Mouse (Mus musculus) limb, embryonic 15.5 days (tissue): ENCODE data around the gene D630039A03Rik. TPM values are rescaled to one million over a fixed set of nuclear protein-coding genes. Genes with fewer than 3 reads are reported as not detected.

ENCODE experiments used
- ATAC-seq: fragments of 200-750 bp; cut with Nextera tagmentation; 2 replicates; pipeline ENCODE4 v1.8.0; 2017; ENCODE audit warnings: low read depth, moderate TSS enrichment; ENCODE audit not compliant: insufficient number of reproducible peaks, low FRiP score, low TSS enrichment
- H3K27ac ChIP-seq: fragments of 300-500 bp; sonication (generic); 2 replicates; pipeline ENCODE4 v1.5.1; 2015; ENCODE audit warnings: moderate library complexity, mild to moderate bottlenecking, inconsistent platforms
- H3K27me3 ChIP-seq: fragments of 300-500 bp; sonication (generic); 2 replicates; pipeline ENCODE4 v1.6.1; 2015; ENCODE audit warnings: inconsistent platforms
- H3K36me3 ChIP-seq: fragments of 300-500 bp; sonication (generic); 2 replicates; pipeline ENCODE4 v1.6.1; 2015; ENCODE audit warnings: inconsistent platforms
- H3K4me1 ChIP-seq: fragments of 300-500 bp; sonication (generic); 2 replicates; pipeline ENCODE4 v1.6.1; 2015; ENCODE audit warnings: inconsistent platforms
- H3K4me2 ChIP-seq: fragments of 300-500 bp; sonication (generic); 2 replicates; pipeline ENCODE4 v1.6.1; 2015; ENCODE audit warnings: mild to moderate bottlenecking, inconsistent platforms
- H3K4me3 ChIP-seq: fragments of 300-500 bp; sonication (generic); 2 replicates; pipeline ENCODE4 v1.5.1; 2015; ENCODE audit warnings: mild to moderate bottlenecking, inconsistent platforms
- H3K9ac ChIP-seq: fragments of 300-500 bp; sonication (generic); 2 replicates; pipeline ENCODE4 v1.6.1; 2015; ENCODE audit warnings: inconsistent platforms
- H3K9me3 ChIP-seq: fragments of 300-500 bp; sonication (generic); 2 replicates; pipeline ENCODE4 v1.6.1; 2016; ENCODE audit warnings: inconsistent platforms
- WGBS: fragments of 180-500 bp; shearing (Covaris S2); methylation state at CpG from one replicate; pipeline ENCODE4 v1.1.7; 2015; 5-methylcytosine and 5-hydroxymethylcytosine counted together
- polyA plus RNA-seq: library from polyadenylated mRNA; unstranded; fragments of >200 nt; fragmentation: Nextera tagmentation; extraction: Ambion mirVana; gene quantifications from 2 replicates; pipeline ENCODE4 v1.2.1, GENCODE M21; 2015

The D630039A03Rik gene
- polyA plus RNA-seq, 1 experiment from 2014 or later = 0.12 TPM

GRCm38 (mm10) chr4:57922171-57922570 is 6.1 kb upstream of the D630039A03Rik start:
- no peaks in the 10 kb centered on the region for H3K9me3 ChIP-seq
- no peak overlapping the region for H3K4me2 ChIP-seq
- H3K9ac ChIP-seq = no peak overlapping the region
- H3K4me3 ChIP-seq = no peak overlapping the region
- peaks cover 9% of the 10 kb centered on the region for H3K4me1 ChIP-seq
- no peak for ATAC-seq
- H3K36me3 ChIP-seq = no peaks in the 10 kb centered on the region
- 58% methylated on average over 5 of the region's 5 CpGs for whole genome bisulfite sequencing
- H3K27ac ChIP-seq = no peak overlapping the region
- H3K27me3 ChIP-seq = no peaks in the 10 kb centered on the region

- no peaks in the 10 kb centered on the region for H3K36me3 ChIP-seq
- H3K27me3 ChIP-seq = no peaks in the 10 kb centered on the region
- H3K9ac ChIP-seq = no peak overlapping the region
- no peak overlapping the region for H3K4me2 ChIP-seq
- H3K9me3 ChIP-seq = no peaks in the 10 kb centered on the region
- H3K27ac ChIP-seq = no peak overlapping the region
- ATAC-seq = no peak
- 76% methylated on average over 1 of the region's 1 CpGs for whole genome bisulfite sequencing
- H3K4me3 ChIP-seq = no peak overlapping the region
- H3K4me1 ChIP-seq = peaks cover 22% of the 10 kb centered on the region
Observed at GRCm38 (mm10) chr4:57920522-57920921, 4.4 kb upstream of the D630039A03Rik start.

GRCm38 (mm10) chr4:57919494-57920423 is 3.7 kb upstream of the D630039A03Rik start:
- Histone ChIP-seq H3K9ac (no peak overlapping the region), H3K4me1 (peaks cover 29% of the 10 kb centered on the region), H3K27ac (no peak overlapping the region), H3K9me3 (no peaks in the 10 kb centered on the region), H3K4me3 (no peak overlapping the region), H3K27me3 (no peaks in the 10 kb centered on the region), H3K4me2 (no peak overlapping the region), H3K36me3 (no peaks in the 10 kb centered on the region)
- ATAC-seq = no peak
- WGBS = 12% methylated on average over 8 of the region's 8 CpGs

- H3K9me3 ChIP-seq = no peaks in the 10 kb centered on the region
- no peak overlapping the region for H3K4me3 ChIP-seq
- peaks cover 28% of the 10 kb centered on the region for H3K4me1 ChIP-seq
- ATAC-seq = no peak
- no peaks in the 10 kb centered on the region for H3K27me3 ChIP-seq
- 37% methylated on average over 4 of the region's 4 CpGs for WGBS
- no peak overlapping the region for H3K4me2 ChIP-seq
- no peaks in the 10 kb centered on the region for H3K36me3 ChIP-seq
- no peak overlapping the region for H3K9ac ChIP-seq
- no peak overlapping the region for H3K27ac ChIP-seq
Observed at GRCm38 (mm10) chr4:57916711-57917110, 614 bp upstream of the D630039A03Rik start.

- H3K4me3 ChIP-seq = no peak overlapping the region
Observed at GRCm38 (mm10) chr4:57915216-57915965, 706 bp downstream of the D630039A03Rik start.

GRCm38 (mm10) chr4:57914193-57915190 is 1.6 kb downstream of the D630039A03Rik start:
- H3K9me3 ChIP-seq = no peaks in the 10 kb centered on the region
- no peak overlapping the region for H3K4me2 ChIP-seq
- H3K4me1 ChIP-seq = peaks cover 23% of the 10 kb centered on the region
- no peaks in the 10 kb centered on the region for H3K27me3 ChIP-seq
- H3K4me3 ChIP-seq = no peak overlapping the region
- ATAC-seq = no peak
- WGBS = 60% methylated on average over 9 of the region's 10 CpGs
- no peak overlapping the region for H3K27ac ChIP-seq
- H3K36me3 ChIP-seq = no peaks in the 10 kb centered on the region
- H3K9ac ChIP-seq = no peak overlapping the region

More at GRCm38 (mm10) chr4:57915216-57915965, 706 bp downstream of the D630039A03Rik start:
- Histone ChIP-seq H3K27ac (no peak overlapping the region), H3K4me1 (peaks cover 28% of the 10 kb centered on the region), H3K9me3 (no peaks in the 10 kb centered on the region), H3K27me3 (no peaks in the 10 kb centered on the region), H3K9ac (no peak overlapping the region), H3K4me2 (peak overlapping the region; percentile 33), H3K36me3 (no peaks in the 10 kb centered on the region)
- WGBS = 33% methylated on average over 17 of the region's 17 CpGs
- ATAC-seq = no peak

- Histone ChIP-seq H3K9me3 (no peaks in the 10 kb centered on the region), H3K4me2 (no peak overlapping the region)
Observed at GRCm38 (mm10) chr4:57913021-57913420, 3.1 kb downstream of the D630039A03Rik start.

GRCm38 (mm10) chr4:57908860-57909259 is 7.2 kb downstream of the D630039A03Rik start:
- no peaks in the 10 kb centered on the region for H3K27me3 ChIP-seq
- no peaks in the 10 kb centered on the region for H3K9me3 ChIP-seq
- H3K4me1 ChIP-seq = peaks cover 9% of the 10 kb centered on the region
- H3K9ac ChIP-seq = no peak overlapping the region
- H3K4me3 ChIP-seq = no peak overlapping the region
- no peaks in the 10 kb centered on the region for H3K36me3 ChIP-seq
- ATAC-seq = no peak
- H3K4me2 ChIP-seq = no peak overlapping the region
- 58% methylated on average over 6 of the region's 6 CpGs for WGBS
- no peak overlapping the region for H3K27ac ChIP-seq

More at GRCm38 (mm10) chr4:57913021-57913420, 3.1 kb downstream of the D630039A03Rik start:
- Histone ChIP-seq H3K4me1 (peaks cover 23% of the 10 kb centered on the region), H3K9ac (no peak overlapping the region), H3K4me3 (no peak overlapping the region), H3K36me3 (no peaks in the 10 kb centered on the region), H3K27ac (no peak overlapping the region), H3K27me3 (no peaks in the 10 kb centered on the region)
- no peak for ATAC-seq

GRCm38 (mm10) chr4:57906708-57907107 is 9.4 kb downstream of the D630039A03Rik start:
- WGBS = 21% methylated on average over 2 of the region's 2 CpGs
- Histone ChIP-seq H3K4me1 (peaks cover 12% of the 10 kb centered on the region), H3K4me2 (no peak overlapping the region), H3K27me3 (no peaks in the 10 kb centered on the region), H3K36me3 (no peaks in the 10 kb centered on the region), H3K9ac (no peak overlapping the region), H3K4me3 (no peak overlapping the region), H3K9me3 (no peaks in the 10 kb centered on the region), H3K27ac (no peak overlapping the region)
- no peak for ATAC-seq

GRCm38 (mm10) chr4:57904638-57905037 is 11.5 kb downstream of the D630039A03Rik start:
- Histone ChIP-seq H3K27me3 (no peaks in the 10 kb centered on the region), H3K4me1 (peaks cover 12% of the 10 kb centered on the region), H3K4me2 (no peak overlapping the region), H3K9ac (no peak overlapping the region), H3K36me3 (no peaks in the 10 kb centered on the region), H3K27ac (no peak overlapping the region), H3K9me3 (no peaks in the 10 kb centered on the region), H3K4me3 (no peak overlapping the region)
- ATAC-seq = no peak
- 30% methylated on average over 9 of the region's 9 CpGs for WGBS

- 0 out of 2 replicates have a peak, but pooled peaks have one; percentile 31 for ATAC-seq
- 9% methylated on average over 5 of the region's 5 CpGs for WGBS
- no peak overlapping the region for H3K4me3 ChIP-seq
- H3K9me3 ChIP-seq = no peaks in the 10 kb centered on the region
- no peak overlapping the region for H3K27ac ChIP-seq
- H3K4me1 ChIP-seq = peaks cover 12% of the 10 kb centered on the region
- H3K36me3 ChIP-seq = no peaks in the 10 kb centered on the region
- H3K27me3 ChIP-seq = no peaks in the 10 kb centered on the region
- no peak overlapping the region for H3K4me2 ChIP-seq
- no peak overlapping the region for H3K9ac ChIP-seq
Observed at GRCm38 (mm10) chr4:57904211-57904610, 11.9 kb downstream of the D630039A03Rik start.
